Mouse (Mus musculus) embryonic fibroblast, embryonic 13.5 days (primary cell): ENCODE data around the gene Lamb3. TPM values are rescaled to one million over a fixed set of nuclear protein-coding genes. Genes with fewer than 3 reads are reported as not detected.

Experiments
- H3K27ac ChIP-seq: 2 replicates; pipeline ENCODE4 v1.5.1; 2012; ENCODE audit warnings: low read length, control low read depth, inconsistent platforms; ENCODE audit not compliant: insufficient read depth
- H3K4me1 ChIP-seq: 2 replicates; pipeline ENCODE4 v1.6.1; 2011; ENCODE audit warnings: low read length; ENCODE audit not compliant: control insufficient read depth, insufficient read depth
- H3K4me3 ChIP-seq: 2 replicates; pipeline ENCODE4 v1.5.1; 2011; ENCODE audit warnings: mild to moderate bottlenecking, control low read depth, low read length; ENCODE audit not compliant: insufficient read depth
- CTCF ChIP-seq: IDR thresholded peaks from 2 replicates; pipeline ENCODE4 v1.5.1; 2011; ENCODE audit warnings: mild to moderate bottlenecking, control low read depth, low read length, moderate library complexity, borderline replicate concordance; ENCODE audit not compliant: insufficient read depth
- POLR2A ChIP-seq: IDR thresholded peaks from 2 replicates; pipeline ENCODE4 v1.6.1; 2011; ENCODE audit warnings: low read depth, mild to moderate bottlenecking, control low read depth, low read length, moderate library complexity
- polyA plus RNA-seq: library from polyadenylated mRNA; stranded (reverse); fragments of >200 nt; gene quantifications from 2 replicates; pipeline ENCODE4 v1.2.4, GENCODE M21; 2011; ENCODE audit warnings: low read depth; ENCODE audit not compliant: missing spikeins, insufficient read length

Gene Lamb3
- polyA plus RNA-seq, 1 experiment = not detected

DNA sequence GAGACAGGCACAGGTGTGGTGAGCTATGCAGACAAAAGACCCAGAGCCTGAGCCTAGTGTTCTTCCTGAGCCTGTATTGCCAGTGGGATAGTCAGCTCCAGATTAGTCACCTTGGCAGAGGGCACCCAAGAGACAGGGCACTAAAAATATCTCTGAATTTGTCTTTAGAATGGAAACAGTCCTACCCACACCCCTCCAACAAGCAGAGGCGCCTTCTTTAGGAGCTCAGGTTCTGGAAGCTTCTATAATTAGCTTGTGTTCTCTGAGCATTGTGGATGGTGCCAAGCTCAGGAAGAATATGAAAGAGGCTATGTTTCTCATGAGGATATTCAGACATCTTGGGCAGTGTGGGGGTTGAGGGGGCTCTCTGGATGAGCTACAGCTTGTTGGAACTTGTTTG lies 125.2 kb downstream of the Lamb3 start:
- Histone ChIP-seq H3K4me3 (no peak overlapping the region), H3K4me1 (no peaks in the 10 kb centered on the region), H3K27ac (no peak overlapping the region)
- TF ChIP-seq CTCF (no peak), POLR2A (no peak)

DNA sequence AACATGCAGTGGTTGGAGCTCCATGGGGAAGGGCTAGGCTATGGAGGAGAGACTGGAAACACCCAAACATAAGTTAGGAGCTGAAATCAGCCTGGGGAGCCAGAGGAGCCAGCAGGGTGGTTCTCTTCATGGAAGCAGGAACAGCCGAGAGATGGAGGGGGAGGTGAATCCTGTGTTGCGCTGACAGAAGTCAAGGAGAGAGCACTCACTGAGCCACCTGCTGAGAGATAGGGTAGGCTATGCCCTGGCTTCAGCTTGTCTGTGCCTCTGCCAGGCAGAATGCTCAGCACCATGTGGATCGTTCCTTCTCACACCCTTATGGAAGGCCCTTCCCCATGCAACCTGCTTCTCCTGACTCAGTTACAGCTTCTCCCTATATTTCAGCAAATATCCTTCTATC lies 126.3 kb downstream of the Lamb3 start:
- no peak for TF ChIP-seq CTCF
- no peak for TF ChIP-seq POLR2A
- Histone ChIP-seq H3K4me1 (no peaks in the 10 kb centered on the region), H3K27ac (no peak overlapping the region), H3K4me3 (no peak overlapping the region)

DNA sequence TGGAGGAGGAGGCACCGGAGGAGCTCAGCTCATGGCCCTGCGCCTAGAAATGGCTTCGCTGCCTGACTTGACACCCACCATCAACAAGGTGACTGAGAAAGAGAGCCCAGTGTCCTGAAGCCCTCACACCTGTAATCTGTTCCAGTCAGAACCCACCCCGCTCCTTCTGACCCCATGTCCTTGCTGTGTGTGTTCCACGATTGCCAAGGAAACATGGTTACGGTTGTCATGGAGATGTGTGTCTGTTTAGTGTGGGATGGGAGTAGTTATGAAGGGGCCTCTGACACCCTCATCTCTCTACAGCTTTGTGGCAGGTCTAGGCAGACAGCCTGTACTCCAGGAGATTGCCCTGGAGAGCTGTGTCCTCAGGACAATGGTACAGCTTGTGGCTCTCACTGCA lies 127.0 kb downstream of the Lamb3 start:
- no peaks in the 10 kb centered on the region for H3K4me1 ChIP-seq
- H3K4me3 ChIP-seq = no peak overlapping the region
- no peak overlapping the region for H3K27ac ChIP-seq
- TF ChIP-seq POLR2A (no peak), CTCF (no peak)

DNA sequence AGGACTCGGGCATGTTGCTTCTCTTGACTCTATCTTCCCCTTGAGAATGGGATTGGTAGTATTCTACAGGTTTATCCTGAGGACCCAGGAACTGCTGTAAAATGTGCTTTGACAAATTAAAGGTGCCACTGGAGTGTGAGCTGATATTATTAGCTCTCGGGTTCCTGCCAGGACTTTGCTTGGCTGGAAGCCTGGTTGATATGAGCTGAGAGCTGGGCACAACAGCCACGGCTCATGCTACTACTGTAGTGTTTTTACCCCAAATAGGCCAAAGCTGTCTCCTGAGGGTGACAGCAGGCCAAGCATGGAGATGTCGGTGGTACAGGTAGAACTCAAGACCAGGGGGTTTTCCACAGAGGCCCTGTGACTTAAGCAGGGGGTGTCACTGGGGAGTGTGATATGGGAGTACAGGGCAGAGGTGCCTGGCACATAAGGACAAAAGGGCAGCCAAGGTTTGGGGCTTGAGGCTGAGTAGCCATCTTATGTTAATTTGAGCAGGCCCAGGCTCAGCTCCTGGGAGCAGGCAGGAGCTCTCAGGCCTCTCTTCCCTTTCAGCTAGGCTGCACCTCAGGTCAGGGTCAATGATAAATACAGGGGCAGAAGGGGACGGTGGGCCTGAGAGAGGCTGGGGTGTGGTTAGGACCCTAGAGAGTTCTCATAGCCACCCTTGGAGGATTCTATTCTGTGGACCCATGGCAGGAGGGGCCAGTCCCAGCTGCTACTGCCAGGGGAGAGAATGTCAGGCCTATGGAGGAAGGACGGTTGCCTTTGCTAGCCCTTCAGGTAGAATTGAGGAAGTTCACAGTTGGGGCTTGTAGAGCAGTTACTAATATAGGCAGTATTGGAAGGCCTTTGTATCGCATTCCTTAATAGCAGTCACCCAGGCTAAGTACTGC lies 128.9 kb downstream of the Lamb3 start:
- Histone ChIP-seq H3K4me1 (no peaks in the 10 kb centered on the region), H3K4me3 (no peak overlapping the region), H3K27ac (no peak overlapping the region)
- no peak for TF ChIP-seq CTCF
- TF ChIP-seq POLR2A = no peak

DNA sequence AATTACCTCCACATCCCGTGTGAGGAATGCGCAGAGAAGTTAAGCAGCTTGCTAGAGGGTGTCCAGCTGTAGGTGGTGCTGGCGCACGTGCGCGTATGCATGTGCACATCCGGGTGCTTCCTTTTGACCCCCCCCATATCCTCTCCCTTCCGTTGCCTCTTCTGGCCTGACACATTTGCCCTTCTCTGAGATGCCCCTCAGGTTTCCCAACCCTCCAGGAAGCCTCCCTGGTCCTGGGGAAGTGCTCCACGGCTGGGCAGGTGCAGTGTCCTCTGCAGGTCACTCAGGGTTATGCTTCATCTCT lies 129.5 kb downstream of the Lamb3 start:
- H3K4me3 ChIP-seq = no peak overlapping the region
- no peak overlapping the region for H3K27ac ChIP-seq
- no peak for TF ChIP-seq POLR2A
- TF ChIP-seq CTCF = no peak
- no peaks in the 10 kb centered on the region for H3K4me1 ChIP-seq

DNA sequence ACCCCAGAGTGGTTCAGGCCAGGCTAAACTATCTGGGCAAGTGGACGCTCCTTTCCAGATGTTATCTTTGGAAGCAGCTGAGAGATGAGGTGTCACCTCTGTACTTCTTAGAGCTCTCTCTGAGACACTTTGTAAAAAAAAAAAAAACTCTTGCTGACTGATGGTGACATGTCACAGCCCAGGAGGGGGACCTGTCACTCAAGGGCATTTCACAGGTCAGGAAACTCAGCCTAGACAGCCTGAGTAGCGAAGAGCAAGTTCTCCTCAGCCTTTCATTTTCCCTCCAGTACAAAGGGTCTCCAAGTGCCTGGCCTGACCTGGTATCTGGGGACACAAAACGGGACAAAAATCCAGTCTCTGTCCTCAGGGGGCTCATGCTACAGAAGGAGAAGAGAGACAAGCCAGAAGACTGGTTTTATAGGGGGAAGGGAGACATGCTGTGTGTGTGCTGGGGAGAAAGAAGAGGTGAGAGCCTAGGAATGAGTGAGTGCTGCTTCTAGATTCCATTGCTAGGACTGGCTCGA lies 130.3 kb downstream of the Lamb3 start:
- no peaks in the 10 kb centered on the region for H3K4me1 ChIP-seq
- H3K27ac ChIP-seq = no peak overlapping the region
- no peak for TF ChIP-seq POLR2A
- no peak for TF ChIP-seq CTCF

DNA sequence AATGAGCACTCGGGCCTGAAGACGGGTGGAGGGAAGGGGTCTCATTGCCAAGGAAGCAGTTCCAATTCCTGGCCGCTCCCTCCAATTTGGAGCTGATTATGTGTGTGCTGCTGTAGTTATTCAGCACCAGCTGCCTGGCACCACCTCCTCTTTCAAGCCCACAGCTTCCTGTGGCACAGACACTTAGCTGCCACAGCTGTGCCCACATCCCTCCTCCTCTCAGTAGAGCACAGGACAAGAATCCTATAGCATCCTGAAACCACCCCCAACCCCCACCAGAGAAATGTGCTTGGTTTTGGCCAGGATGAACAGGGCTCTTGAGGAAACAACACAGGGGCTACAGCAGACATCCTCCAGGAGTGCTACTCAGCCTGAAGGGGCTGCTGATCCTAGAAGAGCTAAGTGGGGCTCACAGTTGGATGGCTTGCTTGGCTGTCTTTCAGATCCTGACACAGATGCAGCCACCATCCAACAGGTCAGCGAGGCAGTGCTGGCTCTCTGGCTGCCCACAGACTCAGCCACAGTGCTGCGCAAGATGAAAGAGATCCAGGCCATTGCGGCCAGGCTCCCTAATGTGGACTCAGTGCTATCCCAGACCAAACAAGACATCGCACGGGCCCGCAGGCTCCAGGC lies 131.0 kb downstream of the Lamb3 start:
- TF ChIP-seq POLR2A (no peak), CTCF (no peak)
- H3K4me3 ChIP-seq = no peak overlapping the region
- no peak overlapping the region for H3K27ac ChIP-seq
- no peaks in the 10 kb centered on the region for H3K4me1 ChIP-seq

More for the DNA sequence above, 130.3 kb downstream of the Lamb3 start:
- H3K4me3 ChIP-seq = no peak overlapping the region

DNA sequence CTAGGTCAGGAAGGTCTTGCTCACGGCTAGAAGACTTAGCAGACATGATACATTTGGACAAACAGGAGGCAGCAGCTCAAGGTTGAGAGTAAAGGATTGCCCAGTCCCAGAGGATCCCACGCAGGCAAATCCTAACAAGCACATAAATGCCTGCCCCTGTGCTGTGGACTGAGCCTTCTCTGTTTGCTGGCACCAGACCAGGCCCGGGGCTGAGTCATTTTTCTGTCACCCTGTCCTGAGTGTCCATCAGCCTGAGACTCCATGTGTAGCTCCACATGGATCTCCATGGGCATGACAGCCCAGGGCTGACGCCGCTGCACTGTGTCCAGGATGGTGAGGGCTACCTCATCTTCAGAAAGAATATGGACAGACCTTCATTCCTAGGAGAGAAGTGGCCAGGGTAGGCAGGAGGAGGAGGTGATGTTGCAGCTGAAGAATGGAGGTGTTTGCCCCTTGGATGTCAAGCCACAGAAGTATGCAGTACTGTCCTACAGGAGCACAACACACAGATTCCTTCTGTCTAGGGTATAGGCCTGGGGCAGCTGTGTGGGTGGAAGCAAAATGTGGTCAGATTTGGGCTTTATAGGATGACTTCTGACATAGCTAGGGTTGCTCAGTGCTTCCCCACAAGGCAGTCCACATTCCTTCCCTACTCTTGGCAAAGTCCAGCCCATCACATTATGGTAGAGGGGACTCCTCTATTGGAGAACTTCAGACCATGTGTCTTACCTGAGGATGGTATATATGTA lies 134.9 kb downstream of the Lamb3 start:
- H3K4me1 ChIP-seq = no peaks in the 10 kb centered on the region
- no peak overlapping the region for H3K4me3 ChIP-seq
- TF ChIP-seq CTCF (no peak), POLR2A (no peak)
- no peak overlapping the region for H3K27ac ChIP-seq

DNA sequence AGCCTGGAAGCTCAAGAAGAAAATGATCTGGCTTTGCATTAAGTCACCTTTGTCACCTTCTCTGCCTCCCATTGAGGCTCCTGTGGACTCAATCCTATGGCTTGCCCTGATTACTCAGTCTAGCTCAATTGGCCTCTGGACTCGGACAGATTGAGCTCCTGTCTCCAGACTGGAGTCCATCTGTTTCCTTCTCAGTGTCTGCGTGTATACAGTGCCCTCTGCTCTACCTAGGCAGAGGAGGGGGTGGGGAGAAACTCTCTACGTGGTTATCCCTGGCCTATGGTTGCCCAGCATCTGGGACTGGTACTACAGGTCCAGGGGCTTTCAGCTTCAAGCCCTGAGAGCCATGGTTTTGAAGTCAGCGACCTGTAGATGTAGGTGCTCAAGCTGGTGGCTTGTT lies 136.4 kb downstream of the Lamb3 start:
- Histone ChIP-seq H3K4me1 (no peaks in the 10 kb centered on the region), H3K27ac (no peak overlapping the region), H3K4me3 (no peak overlapping the region)
- no peak for TF ChIP-seq CTCF
- no peak for TF ChIP-seq POLR2A

DNA sequence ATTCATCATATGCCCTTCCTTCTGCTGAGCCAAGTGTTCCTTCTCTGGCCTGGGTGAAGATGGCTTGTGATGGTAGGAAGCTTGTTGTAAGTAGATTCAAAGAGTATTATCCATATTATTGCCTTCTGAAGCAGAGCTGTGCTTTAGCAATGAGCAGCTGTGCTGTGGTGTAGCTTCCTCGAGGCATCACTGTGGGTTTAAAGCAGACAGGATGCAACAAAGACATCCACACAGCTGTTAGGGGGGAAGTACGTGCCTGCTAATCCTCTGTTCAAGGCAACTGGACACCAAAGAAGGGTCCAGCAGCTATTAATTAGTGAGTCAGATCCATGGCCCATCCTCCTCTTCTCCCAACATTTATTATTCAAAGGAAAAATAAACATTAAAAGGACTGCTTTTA lies 137.5 kb downstream of the Lamb3 start:
- TF ChIP-seq POLR2A (no peak), CTCF (no peak)
- Histone ChIP-seq H3K4me3 (no peak overlapping the region), H3K27ac (no peak overlapping the region), H3K4me1 (no peaks in the 10 kb centered on the region)
